In genomic region chr15:13173840-13174617, GRCm38 (mm10) we compare ENCODE assay signal across 8 mouse cellular contexts. TPM values are rescaled to one million over a fixed set of nuclear protein-coding genes. Genes with fewer than 3 reads are reported as not detected.
DNase-seq lines count a peak whose midpoint lies in the region; ATAC-seq and TF ChIP-seq lines count a peak whose summit lies in the region.

No protein-coding gene starts in this region.

- H3K9me3 ChIP-seq in embryonic facial prominence, embryonic 14.5 days (ENCODE audit: control insufficient read depth, low read length), result no peaks in the 10 kb centered on the region
- H3K9me3 ChIP-seq in intestine, embryonic 16.5 days (ENCODE audit: control insufficient read depth, low read length), result no peaks in the 10 kb centered on the region

- ATAC-seq in embryonic facial prominence, embryonic 14.5 days (ENCODE audit: low read depth), result no peak
- ATAC-seq in intestine, embryonic 16.5 days, result no peak

- H3K4me2 ChIP-seq in embryonic facial prominence, embryonic 14.5 days (ENCODE audit: low read depth, low read length), result peak overlapping the region; percentile 79
- H3K4me2 ChIP-seq in intestine, embryonic 16.5 days (ENCODE audit: low read depth, low read length), result peak overlapping the region; percentile 92

- peaks cover 8% of the 10 kb centered on the region; the same call in 1 of the 2 replicates for H3K27me3 ChIP-seq in embryonic facial prominence, embryonic 14.5 days (replicated peaks; ENCODE audit: control insufficient read depth, insufficient read depth, low read length)
- peaks cover 7% of the 10 kb centered on the region for H3K27me3 ChIP-seq in intestine, embryonic 16.5 days (replicated peaks; ENCODE audit: control insufficient read depth, insufficient read depth, low read length)

- peak overlapping the region; percentile 72 for H3K9ac ChIP-seq in embryonic facial prominence, embryonic 14.5 days (ENCODE audit: low read depth, low read length)
- peak overlapping the region; percentile 61; the same call in 1 of the 2 replicates for H3K9ac ChIP-seq in intestine, embryonic 16.5 days (ENCODE audit: low read depth, low read length)

- no peaks in the 10 kb centered on the region for H3K36me3 ChIP-seq in embryonic facial prominence, embryonic 14.5 days (ENCODE audit: control insufficient read depth, insufficient read depth, low read length)
- H3K36me3 ChIP-seq in intestine, embryonic 16.5 days (ENCODE audit: control insufficient read depth, insufficient read depth, low read length), result no peaks in the 10 kb centered on the region

- TF ChIP-seq CTCF in olfactory bulb, adult 2 months (IDR thresholded peaks at IDR 0.05; ENCODE audit: insufficient read depth, low read depth, low read length), result no peak

- WGBS in embryonic facial prominence, embryonic 14.5 days, result under 1% methylated on average over 27 of the region's 27 CpGs
- 2% methylated on average over 27 of the region's 27 CpGs for WGBS in intestine, embryonic 16.5 days
- 4% methylated on average over 27 of the region's 27 CpGs for WGBS in olfactory bulb, adult 2 months

- H3K4me3 ChIP-seq in embryonic facial prominence, embryonic 14.5 days (ENCODE audit: low read depth, low read length), result peak overlapping the region; percentile 62
- peak overlapping the region; percentile 61 for H3K4me3 ChIP-seq in intestine, embryonic 16.5 days (ENCODE audit: low read length)
- H3K4me3 ChIP-seq in olfactory bulb, adult 2 months (ENCODE audit: insufficient read depth, low read depth, low read length), result peak overlapping the region; percentile 78

- TF ChIP-seq POLR2A in olfactory bulb, adult 2 months (IDR thresholded peaks at IDR 0.05; ENCODE audit: insufficient read depth, low read depth, low read length), result no peak

- H3K4me1 ChIP-seq in embryonic facial prominence, embryonic 14.5 days (ENCODE audit: control insufficient read depth, insufficient read depth, low read length), result peaks cover 10% of the 10 kb centered on the region
- peaks cover 10% of the 10 kb centered on the region for H3K4me1 ChIP-seq in intestine, embryonic 16.5 days (ENCODE audit: control insufficient read depth, insufficient read depth, low read length)
- 0 out of 2 replicates have a peak, but pooled peaks cover 2% of the 10 kb centered on the region for H3K4me1 ChIP-seq in olfactory bulb, adult 2 months (ENCODE audit: control insufficient read depth, insufficient read depth, low read length)

- no peak overlapping the region for H3K27ac ChIP-seq in embryonic facial prominence, embryonic 14.5 days (replicated peaks; ENCODE audit: low read depth, low read length)
- H3K27ac ChIP-seq in intestine, embryonic 16.5 days (ENCODE audit: low read length), result no peak overlapping the region
- no peak overlapping the region for H3K27ac ChIP-seq in olfactory bulb, adult 2 months (ENCODE audit: insufficient read depth, low read depth, low read length)

- peak; percentile 8 to 10 for DNase-seq in layer of hippocampus, postnatal 14 days (ENCODE audit: low spot score in 2 of 2)
- no peak for DNase-seq in layer of hippocampus, adult 8-10 months (ENCODE audit: low spot score in 2 of 2)
- DNase-seq in embryonic facial prominence, embryonic 14.5 days (ENCODE audit: low spot score), result no peak
- DNase-seq in thymus, postnatal 14 days, result no peak
- no peak for DNase-seq in yolk sac, embryonic 10.5 days (ENCODE audit: low spot score)
- no peak for DNase-seq in cerebellum, postnatal 4 days (ENCODE audit: low spot score in 2 of 2)

RNA-seq across cellular contexts. Expression of gene Cdh6, which starts 0.6 kb away (rescaled TPM):
- 10 to 100 TPM in 1 of 2 experiments, 1 to 10 TPM in 1; 6.9 to 10.7 TPM for total RNA-seq in layer of hippocampus, postnatal 14 days (2021)
- total RNA-seq in layer of hippocampus, adult 8-10 months (2022), result 1 to 10 TPM; 5.5 to 6.7 (median 6.0) TPM
- 7.6 and 9.6 TPM in 2 replicates for polyA plus RNA-seq in embryonic facial prominence, embryonic 14.5 days (2014; fragmentation: Nextera tagmentation; extraction: Ambion mirVana)
- polyA plus RNA-seq in intestine, embryonic 16.5 days (2015; fragmentation: Nextera tagmentation; extraction: Ambion mirVana), result 4.4 and 5.1 TPM in 2 replicates
- not detected in 2 replicates for polyA plus RNA-seq in olfactory bulb, adult 2 months (2012; ENCODE audit: insufficient read depth, insufficient read length, low replicate concordance, missing spikeins)

Comparison
In these comparisons a context has a peak if more than half of its experiments do, and no peak if none do; other contexts are left out.
1. DNase-seq: peak in layer of hippocampus, postnatal 14 days (2 of 2); none in layer of hippocampus, adult 8-10 months (0 of 2), embryonic facial prominence, embryonic 14.5 days (single experiment), thymus, postnatal 14 days (single experiment), yolk sac, embryonic 10.5 days (single experiment) and cerebellum, postnatal 4 days (0 of 2).
2. Peak in every context shown above with its lines, with median percentiles within 50 percentile points of each other: H3K4me3 ChIP-seq.